Mouse (Mus musculus) erythroblast, embryonic 14.5 days (primary cell): ENCODE measurements around the gene Misp.

Experiments
- GATA1 ChIP-seq: IDR thresholded peaks from 2 replicates; pipeline ENCODE4 v1.6.1; 2012; ENCODE audit warnings: low read length, inconsistent platforms, mixed read lengths
- TAL1 ChIP-seq: IDR thresholded peaks from 3 replicates; pipeline ENCODE4 v1.6.1; 2012; ENCODE audit warnings: low read length, inconsistent platforms, mixed read lengths

- TF ChIP-seq TAL1 (0 out of 3 replicates have a peak, but pooled peaks have one; percentile 21), GATA1 (no peak)
Observed at GRCm38 (mm10) chr10:79831583-79831982, 10.8 kb downstream of the Misp start.
